Mouse (Mus musculus) stomach, postnatal 0 days (tissue): ENCODE results near the gene Tab1. TPM values are rescaled to one million over a fixed set of nuclear protein-coding genes. Genes with fewer than 3 reads are reported as not detected.

Experiments
- ATAC-seq: fragments of 200-750 bp; cut with Nextera tagmentation; 2 replicates; pipeline ENCODE4 v1.8.0; 2017; ENCODE audit not compliant: low FRiP score, low TSS enrichment
- DNase-seq: peaks from one replicate; pipeline ENCODE4 v3.0.0-alpha.2; 2016; ENCODE audit warnings: low spot score
- H3K27ac ChIP-seq: fragments of 300-500 bp; sonication (generic); replicated peaks from 2 replicates; pipeline ENCODE4 v1.5.1; 2014; ENCODE audit warnings: mild to moderate bottlenecking, control low read depth
- H3K27me3 ChIP-seq: fragments of 300-500 bp; sonication (generic); 2 replicates; pipeline ENCODE4 v1.6.1; 2014; ENCODE audit warnings: low read length; ENCODE audit not compliant: control insufficient read depth, insufficient read depth
- H3K36me3 ChIP-seq: fragments of 300-500 bp; sonication (generic); 2 replicates; pipeline ENCODE4 v1.6.1; 2014; ENCODE audit warnings: low read length, mixed read lengths; ENCODE audit not compliant: control insufficient read depth, insufficient read depth
- H3K4me1 ChIP-seq: fragments of 300-500 bp; sonication (generic); replicated peaks from 2 replicates; pipeline ENCODE4 v1.6.1; 2014; ENCODE audit warnings: antibody characterized with exemption; ENCODE audit not compliant: control insufficient read depth, insufficient read depth
- H3K4me2 ChIP-seq: fragments of 300-500 bp; sonication (generic); replicated peaks from 2 replicates; pipeline ENCODE4 v1.6.1; 2014; ENCODE audit warnings: low read depth, mild to moderate bottlenecking, control low read depth, moderate library complexity
- H3K4me3 ChIP-seq: fragments of 300-500 bp; sonication (generic); 2 replicates; pipeline ENCODE4 v1.5.1; 2014; ENCODE audit warnings: low read depth, low read length, control low read depth
- H3K9ac ChIP-seq: fragments of 300-500 bp; sonication (generic); 2 replicates; pipeline ENCODE4 v1.6.1; 2014; ENCODE audit warnings: mild to moderate bottlenecking, low read length, control low read depth, mixed read lengths
- H3K9me3 ChIP-seq: fragments of 300-500 bp; sonication (generic); 2 replicates; pipeline ENCODE4 v1.6.1; 2016; ENCODE audit warnings: low read length; ENCODE audit not compliant: control insufficient read depth
- CTCF ChIP-seq: IDR thresholded peaks from 2 replicates; pipeline ENCODE4 v1.5.1; 2016; ENCODE audit warnings: antibody characterized with exemption, low read depth, mild to moderate bottlenecking, moderate library complexity
- EP300 ChIP-seq: optimal IDR thresholded peaks from 2 replicates; pipeline ENCODE3; 2016; ENCODE audit warnings: antibody characterized with exemption
- WGBS: fragments of 180-500 bp; shearing (Covaris S2); extraction: QIAGEN DNeasy Blood & Tissue Kit; methylation state at CpG from one replicate; pipeline ENCODE4 v1.1.7; 2014; 5-methylcytosine and 5-hydroxymethylcytosine counted together
- polyA plus RNA-seq: library from polyadenylated mRNA; unstranded; fragments of >200 nt; fragmentation: Nextera tagmentation; extraction: Ambion mirVana; gene quantifications from 2 replicates; pipeline ENCODE4 v1.2.1, GENCODE M21; 2015

The Tab1 gene
- polyA plus RNA-seq, 1 experiment from 2014 or later: 16.3 TPM

- H3K27ac ChIP-seq: peak overlapping the region; percentile 73; the same call in 1 of the 2 replicates
- H3K9ac ChIP-seq: peak overlapping the region; percentile 74
- H3K27me3 ChIP-seq: no peaks in the 10 kb centered on the region
- no peaks in the 10 kb centered on the region for H3K36me3 ChIP-seq
- 2% methylated on average over 17 of the region's 17 CpGs for WGBS
- peak overlapping the region; percentile 90 for H3K4me2 ChIP-seq
- H3K4me3 ChIP-seq: peak overlapping the region; percentile 67
- no peaks in the 10 kb centered on the region for H3K4me1 ChIP-seq
- DNase-seq (peak; percentile 67), ATAC-seq (0 out of 2 replicates have a peak, but pooled peaks have one; percentile 12)
- H3K9me3 ChIP-seq: no peaks in the 10 kb centered on the region
- no peak for TF ChIP-seq EP300
- no peak for TF ChIP-seq CTCF
Measured at GRCm38 (mm10) chr15:80090741-80091120, 42.2 kb upstream of the Tab1 start.

DNA sequence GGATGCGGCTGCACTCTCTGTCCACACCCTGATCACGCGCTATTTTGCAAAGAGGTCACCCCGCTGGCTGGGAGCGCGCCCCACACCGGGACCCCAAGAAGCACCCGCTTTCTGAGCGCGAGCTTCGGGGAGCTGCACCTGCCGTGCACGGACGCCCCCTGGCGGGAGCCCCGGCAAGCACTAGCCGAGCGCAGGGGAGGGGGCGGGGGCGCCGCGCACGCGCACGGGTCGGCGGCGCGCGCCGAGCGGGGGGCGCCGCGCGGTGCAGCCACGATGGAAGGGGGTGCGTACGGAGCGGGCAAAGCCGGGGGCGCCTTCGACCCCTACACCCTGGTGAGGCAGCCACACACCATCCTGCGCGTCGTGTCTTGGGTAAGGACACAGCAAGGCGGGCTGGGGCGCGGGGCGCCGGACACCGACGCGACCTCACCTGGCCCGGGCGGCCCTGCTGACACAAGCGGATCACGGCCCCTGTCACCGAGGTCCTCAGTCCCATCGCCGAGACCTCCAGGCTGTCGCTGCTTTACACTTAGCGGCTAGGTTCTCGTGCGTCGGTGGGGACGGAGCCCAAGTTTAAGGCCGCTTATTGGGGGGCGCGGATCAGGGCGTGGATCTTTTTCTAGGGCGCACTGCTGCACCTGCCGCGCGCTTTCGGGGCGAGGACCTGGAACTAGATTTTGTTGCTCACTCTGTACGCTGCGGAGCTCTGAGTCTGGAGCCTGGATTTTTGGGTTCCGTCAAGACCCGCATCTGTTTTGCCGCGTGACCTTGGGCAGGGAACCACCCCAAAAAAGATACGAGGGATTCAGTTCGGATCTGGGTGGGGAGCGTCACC is 41.6 kb upstream of the Tab1 start, which contains the start of the genes Syngr1 and Rpl3:
TSS of gene Syngr1 (plus strand) at position 214 of the 835 bp plus-strand sequence.
TSS of gene Rpl3 (minus strand) at position 748 of the 835 bp plus-strand sequence.
- peak within 1 kb of the TSS; percentile 90 for H3K4me2 ChIP-seq
- peaks cover 3% of the 10 kb centered on the region; the same call in 1 of the 2 replicates for H3K4me1 ChIP-seq
- H3K27ac ChIP-seq: peak within 1 kb of the TSS; percentile 73
- no peaks in the 10 kb centered on the region for H3K27me3 ChIP-seq
- H3K4me3 ChIP-seq: peak within 1 kb of the TSS; percentile 67
- ATAC-seq (peak; percentile 27), DNase-seq (peak; percentile 83)
- TF ChIP-seq EP300 (no peak), CTCF (peak; percentile 75)
- H3K9ac ChIP-seq: peak within 1 kb of the TSS; percentile 74
- H3K9me3 ChIP-seq: no peaks in the 10 kb centered on the region
- H3K36me3 ChIP-seq: no peaks in the 10 kb centered on the region
- WGBS: 2% methylated on average over 81 of the region's 86 CpGs

DNA sequence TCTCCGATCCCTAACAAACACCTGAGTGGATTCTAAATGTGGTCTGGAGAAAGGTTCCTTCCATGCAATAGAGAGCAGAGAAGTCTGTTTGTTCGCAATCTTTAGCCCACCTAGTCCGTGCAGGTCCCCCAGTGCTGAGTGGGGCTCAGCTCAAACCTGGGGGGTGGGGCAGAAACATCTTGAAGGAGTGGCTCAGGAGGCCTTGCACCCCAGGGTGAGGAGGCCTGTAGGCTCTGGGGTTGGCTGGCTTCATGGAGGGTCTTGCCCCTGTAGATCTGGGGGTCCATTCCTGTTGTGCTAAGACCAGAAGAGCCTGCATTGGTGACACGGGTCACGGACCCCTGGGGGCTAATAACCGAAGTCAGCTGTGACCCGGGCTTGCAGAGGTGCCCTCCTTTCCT is 40.9 kb upstream of the Tab1 start:
- Histone ChIP-seq H3K9me3 (no peaks in the 10 kb centered on the region), H3K27ac (peak overlapping the region; percentile 73), H3K27me3 (no peaks in the 10 kb centered on the region), H3K4me2 (peak overlapping the region; percentile 90), H3K4me3 (peak overlapping the region; percentile 67), H3K36me3 (no peaks in the 10 kb centered on the region), H3K9ac (peak overlapping the region; percentile 74; the same call in 1 of the 2 replicates), H3K4me1 (peaks cover 5% of the 10 kb centered on the region; the same call in 1 of the 2 replicates)
- WGBS: 46% methylated on average over 7 of the region's 7 CpGs
- TF ChIP-seq CTCF (no peak), EP300 (no peak)
- no peak for ATAC-seq
- DNase-seq: peak; percentile 53

- Histone ChIP-seq H3K9ac (0 out of 2 replicates have a peak overlapping the region, but pooled peaks have one; percentile 18), H3K27ac (peak overlapping the region; percentile 73), H3K4me2 (peak overlapping the region; percentile 90; the same call in 1 of the 2 replicates), H3K4me3 (peak overlapping the region; percentile 67), H3K9me3 (no peaks in the 10 kb centered on the region), H3K27me3 (no peaks in the 10 kb centered on the region), H3K36me3 (no peaks in the 10 kb centered on the region), H3K4me1 (peaks cover 5% of the 10 kb centered on the region; the same call in 1 of the 2 replicates)
- TF ChIP-seq CTCF: no peak
- TF ChIP-seq EP300: no peak
- ATAC-seq (no peak), DNase-seq (peak; percentile 71)
- WGBS: 26% methylated on average over 8 of the region's 8 CpGs
Measured at GRCm38 (mm10) chr15:80092599-80092998, 40.3 kb upstream of the Tab1 start.

GRCm38 (mm10) chr15:80094201-80094600 is 38.7 kb upstream of the Tab1 start:
- no peak overlapping the region for H3K4me2 ChIP-seq
- no peak overlapping the region for H3K27ac ChIP-seq
- peaks cover 11% of the 10 kb centered on the region; the same call in 1 of the 2 replicates for H3K4me1 ChIP-seq
- no peak overlapping the region for H3K9ac ChIP-seq
- H3K4me3 ChIP-seq: no peak overlapping the region
- H3K36me3 ChIP-seq: no peaks in the 10 kb centered on the region
- no peak for ATAC-seq
- no peaks in the 10 kb centered on the region for H3K27me3 ChIP-seq
- no peaks in the 10 kb centered on the region for H3K9me3 ChIP-seq
- TF ChIP-seq CTCF (no peak), EP300 (no peak)
- WGBS: 82% methylated on average over 13 of the region's 13 CpGs
- DNase-seq: no peak

- H3K4me3 ChIP-seq: no peak overlapping the region
- H3K9me3 ChIP-seq: no peaks in the 10 kb centered on the region
- WGBS: 40% methylated on average over 1 of the region's 1 CpGs
- peak; percentile 86 for DNase-seq
- ATAC-seq: peak; percentile 81
- no peak overlapping the region for H3K9ac ChIP-seq
- no peaks in the 10 kb centered on the region for H3K36me3 ChIP-seq
- H3K27me3 ChIP-seq: no peaks in the 10 kb centered on the region
- H3K27ac ChIP-seq: peak overlapping the region; percentile 88
- peaks cover 11% of the 10 kb centered on the region; the same call in 1 of the 2 replicates for H3K4me1 ChIP-seq
- H3K4me2 ChIP-seq: no peak overlapping the region
- TF ChIP-seq CTCF: no peak
- no peak for TF ChIP-seq EP300
Measured at GRCm38 (mm10) chr15:80095596-80095995, 37.3 kb upstream of the Tab1 start.
